Mouse (Mus musculus): ENCODE data around the gene Cd4.
"Not testable (repeated sequence)": the region's sequence is repeated elsewhere in the genome, so short reads cannot be mapped to it uniquely, and the experiment has no call there.

Gene Cd4

GRCm38 (mm10) chr6:124915942-124916694 lies 28.1 kb upstream of the Cd4 start:
- no peak for DNase-seq (ENCODE audit: extremely low read depth, low read depth, low spot score)

DNA sequence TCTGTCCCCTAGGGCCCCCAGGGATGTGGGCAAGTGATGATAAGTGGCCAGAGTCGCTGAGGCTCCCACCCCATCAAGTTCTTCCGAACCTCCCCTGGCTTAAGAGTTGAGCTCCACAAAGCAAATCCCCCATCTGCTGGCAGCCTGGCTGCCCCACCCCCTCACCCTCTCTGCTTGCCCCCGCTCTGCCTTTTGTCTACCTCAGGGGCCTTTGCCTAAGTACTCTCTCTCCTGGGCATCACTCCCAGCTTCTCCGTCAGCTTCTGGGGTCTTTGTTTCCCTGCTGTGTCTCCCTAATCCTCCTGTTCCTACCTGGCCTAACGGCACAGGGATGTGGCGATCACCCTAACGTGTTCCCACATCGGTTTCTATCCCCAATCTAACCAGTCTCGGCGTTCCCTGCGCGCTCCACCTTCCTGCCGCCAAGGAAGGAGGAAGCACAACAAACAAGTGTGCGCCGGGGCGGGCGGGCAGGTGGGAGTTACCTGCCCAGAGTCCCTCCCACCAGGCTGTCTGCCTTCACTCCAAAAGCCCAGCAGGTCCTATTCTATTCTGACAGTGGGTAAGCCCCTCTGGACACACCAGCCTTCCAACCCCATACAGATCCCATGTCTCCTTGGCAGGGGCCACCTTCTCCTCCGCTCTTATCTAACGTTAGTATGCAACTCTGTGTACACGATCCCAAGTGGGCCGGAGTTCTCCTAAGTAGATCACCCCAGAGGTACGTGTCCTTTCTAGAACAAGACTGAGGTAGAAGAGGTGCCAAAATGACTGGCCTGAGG lies 27.3 kb upstream of the Cd4 start:
- DNase-seq (ENCODE audit: extremely low read depth, low read depth, low spot score) = no peak

DNA sequence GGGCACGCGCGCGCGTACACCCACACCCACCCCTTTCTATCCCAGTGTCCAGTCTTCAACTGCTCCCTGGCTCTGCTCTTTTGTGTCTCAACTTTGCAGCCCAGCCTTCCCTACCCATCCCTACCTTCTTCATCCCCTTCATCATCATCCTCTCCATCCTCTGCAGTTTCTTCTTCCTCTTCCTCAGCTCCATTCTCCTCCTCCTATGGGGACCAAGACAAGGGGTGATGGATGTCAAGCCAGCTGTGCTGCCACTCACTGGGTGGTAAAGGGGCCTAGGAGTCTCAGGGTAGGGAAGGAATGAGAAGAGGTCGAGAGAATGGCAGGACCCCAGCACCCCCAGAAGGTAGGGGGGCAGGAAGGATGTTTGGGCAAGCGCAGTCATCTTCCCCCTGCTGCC lies 26.5 kb upstream of the Cd4 start:
- no peak for DNase-seq (ENCODE audit: extremely low read depth, low read depth, low spot score)

DNA sequence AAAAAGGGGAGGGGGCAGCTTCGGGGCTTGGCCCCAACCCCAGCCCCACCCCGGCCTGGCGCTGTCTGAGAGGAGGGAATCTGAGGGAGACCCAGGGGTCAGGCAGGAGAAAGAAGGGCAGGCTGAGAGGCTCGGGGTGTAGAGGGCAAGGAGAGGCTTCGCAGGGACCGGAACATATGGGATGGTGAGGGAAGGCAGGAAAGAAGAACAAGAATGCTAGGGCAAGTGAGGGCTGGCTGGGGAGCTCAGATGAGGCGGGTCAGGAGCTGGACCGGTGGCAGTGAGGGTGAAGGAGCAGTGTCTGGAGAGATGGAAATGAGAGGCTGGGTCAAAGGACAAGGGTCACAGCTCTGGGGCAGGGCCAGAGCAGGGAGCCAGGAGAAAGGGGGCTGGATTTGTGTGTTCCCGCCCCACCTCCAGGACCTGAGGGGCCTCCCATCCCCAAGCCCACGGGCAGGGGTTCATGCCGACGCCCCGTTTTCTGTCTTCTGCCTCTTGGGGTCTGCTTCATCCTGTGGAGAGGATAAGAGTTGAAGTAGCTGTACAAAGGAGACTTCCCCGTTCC lies 25.8 kb upstream of the Cd4 start:
- no peak for DNase-seq (ENCODE audit: extremely low read depth, low read depth, low spot score)

- DNase-seq (ENCODE audit: extremely low read depth, low read depth, low spot score) = no peak
These were observed 25.2 kb upstream of the Cd4 start for GRCm38 (mm10) chr6:124913214-124913613.

GRCm38 (mm10) chr6:124911533-124912218 lies 23.7 kb upstream of the Cd4 start, which contains the start of gene Lag3:
Gene Lag3 (minus strand): TSS chr6:124911705.
- no peak for DNase-seq (ENCODE audit: extremely low read depth, low read depth, low spot score)

GRCm38 (mm10) chr6:124910032-124910431 lies 22.0 kb upstream of the Cd4 start:
- no peak for DNase-seq (ENCODE audit: extremely low read depth, low read depth, low spot score)

DNA sequence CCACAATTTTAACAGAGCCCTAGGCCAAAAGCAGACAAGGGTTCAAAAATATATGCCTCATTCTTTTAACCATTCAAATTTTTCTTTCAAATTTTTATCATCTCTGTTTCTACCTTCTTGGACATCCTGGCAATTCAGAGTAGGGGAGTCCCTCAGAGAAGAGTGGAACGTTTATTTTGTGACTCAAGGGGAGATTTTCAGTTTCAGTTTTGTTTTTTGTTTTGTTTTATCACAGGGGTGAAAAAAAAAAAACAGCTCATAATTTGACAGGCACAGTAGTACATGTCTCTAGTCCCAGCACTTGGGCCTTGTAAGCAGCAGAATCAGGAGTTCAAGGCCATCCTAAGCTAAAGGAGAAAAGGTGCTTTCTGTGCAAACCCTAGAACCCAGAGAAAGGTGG lies 19.7 kb upstream of the Cd4 start:
- DNase-seq (ENCODE audit: extremely low read depth, low read depth, low spot score) = no peak

- DNase-seq (ENCODE audit: extremely low read depth, low read depth, low spot score) = no peak
These were observed 17.2 kb upstream of the Cd4 start for GRCm38 (mm10) chr6:124904991-124905860.

- DNase-seq (ENCODE audit: extremely low read depth, low read depth, low spot score) = no peak
These were observed 16.4 kb upstream of the Cd4 start for GRCm38 (mm10) chr6:124904161-124904981.

DNA sequence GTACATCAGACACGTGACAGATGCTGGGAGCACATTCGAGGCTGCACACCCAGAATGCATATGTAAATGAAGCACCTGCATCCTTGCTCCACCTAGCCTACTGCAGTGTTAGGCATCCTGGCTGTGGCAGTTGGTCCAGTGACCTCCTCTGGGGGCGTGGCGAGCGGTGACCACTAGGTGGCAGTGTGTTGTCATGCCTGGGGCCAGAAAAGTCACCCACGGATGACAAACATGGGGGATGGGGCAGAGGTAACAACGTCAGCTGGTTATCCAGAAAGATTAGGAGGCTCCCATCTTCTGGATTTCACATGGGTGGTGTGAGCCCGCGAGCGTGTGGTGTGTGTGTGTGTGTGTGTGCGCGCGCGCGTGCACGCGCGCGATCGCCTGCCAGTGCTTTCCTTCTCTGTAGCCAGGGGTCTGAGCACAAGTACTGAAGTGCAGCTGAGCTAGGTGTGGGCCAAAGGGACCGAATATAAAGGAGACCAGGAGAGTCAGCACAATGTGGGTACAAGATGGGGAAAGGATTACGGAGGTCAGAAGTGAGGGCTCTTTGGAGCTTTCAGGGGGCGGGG lies 15.6 kb upstream of the Cd4 start:
- no peak for DNase-seq (ENCODE audit: extremely low read depth, low read depth, low spot score)

DNA sequence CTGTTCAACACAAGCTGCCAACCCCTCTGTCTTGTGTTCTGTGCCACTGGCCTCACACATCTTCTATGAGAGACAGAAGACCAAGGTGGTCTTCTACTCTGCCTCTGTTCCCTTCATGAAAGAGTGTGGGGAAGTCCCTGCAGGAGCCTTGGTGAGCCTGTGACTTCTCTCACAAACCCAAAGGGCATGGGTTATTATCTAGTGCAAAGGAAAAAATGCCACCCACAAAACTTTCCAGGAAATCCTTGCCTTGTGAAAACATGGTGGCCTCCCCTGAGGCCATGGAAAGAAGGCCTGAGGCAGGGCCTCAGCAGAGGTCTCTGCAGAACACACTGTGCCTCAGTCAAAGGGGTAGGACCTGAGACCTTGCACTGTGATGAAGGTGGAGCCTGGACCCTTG lies 13.8 kb upstream of the Cd4 start:
- no peak for DNase-seq (ENCODE audit: extremely low read depth, low read depth, low spot score)

DNA sequence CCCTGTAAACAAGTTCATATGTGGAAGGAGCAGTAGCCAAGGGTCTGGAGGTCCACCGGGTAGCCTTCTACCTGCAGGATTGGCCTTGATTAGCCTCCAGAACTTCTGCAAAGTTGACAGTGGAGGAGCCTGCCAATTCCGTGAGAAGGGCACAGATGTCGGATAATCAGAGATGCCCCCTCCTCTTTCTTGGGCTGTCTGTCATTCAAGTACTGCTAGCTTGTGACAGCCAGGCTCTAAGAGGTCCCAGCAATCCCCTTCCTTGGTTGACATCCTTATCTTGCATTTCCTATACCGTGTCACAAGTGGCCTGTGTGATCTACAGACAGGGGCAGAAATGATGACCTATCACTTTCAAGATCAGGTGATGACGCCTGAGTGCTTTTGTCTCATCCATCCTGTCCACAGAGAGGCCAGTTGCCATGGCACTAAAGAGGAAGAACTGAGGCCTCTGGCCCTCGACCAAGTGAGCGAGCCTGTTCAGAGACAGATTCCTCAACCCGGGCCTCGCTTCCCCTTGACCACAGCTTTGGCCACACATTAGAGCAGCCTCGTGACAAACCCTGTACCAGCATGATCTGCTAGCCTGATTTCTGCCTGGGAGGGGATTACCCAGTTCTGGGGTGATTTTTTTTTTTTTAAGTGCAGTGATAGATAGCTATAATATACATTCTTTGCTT lies 12.9 kb upstream of the Cd4 start:
- no peak for DNase-seq (ENCODE audit: extremely low read depth, low read depth, low spot score)

GRCm38 (mm10) chr6:124900056-124900800 lies 12.2 kb upstream of the Cd4 start:
- DNase-seq (ENCODE audit: extremely low read depth, low read depth, low spot score) = no peak

- DNase-seq (ENCODE audit: extremely low read depth, low read depth, low spot score) = no peak
These were observed 10.3 kb upstream of the Cd4 start for GRCm38 (mm10) chr6:124898359-124898758.

- not testable (repeated sequence) for DNase-seq (ENCODE audit: extremely low read depth, low read depth, low spot score)
These were observed 6.1 kb upstream of the Cd4 start for GRCm38 (mm10) chr6:124894113-124894512.

DNA sequence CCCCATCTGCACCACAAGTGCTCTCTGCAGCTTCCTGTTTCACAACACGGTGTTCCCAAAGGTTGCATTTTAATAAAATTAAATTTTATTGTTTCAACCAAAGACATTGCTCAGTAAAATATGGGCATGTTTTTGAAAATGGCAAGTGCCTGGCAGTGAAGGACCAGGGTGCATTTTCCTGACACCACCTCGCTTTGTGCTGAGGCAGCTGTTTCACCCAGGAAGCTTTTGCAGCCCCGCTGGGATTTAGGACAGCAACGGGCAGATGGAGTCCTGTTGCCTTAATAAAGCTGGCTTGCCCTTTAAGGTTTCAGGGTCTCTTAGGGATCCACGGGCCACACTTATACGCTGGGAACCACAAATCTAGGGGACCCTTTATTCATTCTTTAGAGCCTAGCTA lies 3.0 kb upstream of the Cd4 start:
- DNase-seq (ENCODE audit: extremely low read depth, low read depth, low spot score) = no peak

DNA sequence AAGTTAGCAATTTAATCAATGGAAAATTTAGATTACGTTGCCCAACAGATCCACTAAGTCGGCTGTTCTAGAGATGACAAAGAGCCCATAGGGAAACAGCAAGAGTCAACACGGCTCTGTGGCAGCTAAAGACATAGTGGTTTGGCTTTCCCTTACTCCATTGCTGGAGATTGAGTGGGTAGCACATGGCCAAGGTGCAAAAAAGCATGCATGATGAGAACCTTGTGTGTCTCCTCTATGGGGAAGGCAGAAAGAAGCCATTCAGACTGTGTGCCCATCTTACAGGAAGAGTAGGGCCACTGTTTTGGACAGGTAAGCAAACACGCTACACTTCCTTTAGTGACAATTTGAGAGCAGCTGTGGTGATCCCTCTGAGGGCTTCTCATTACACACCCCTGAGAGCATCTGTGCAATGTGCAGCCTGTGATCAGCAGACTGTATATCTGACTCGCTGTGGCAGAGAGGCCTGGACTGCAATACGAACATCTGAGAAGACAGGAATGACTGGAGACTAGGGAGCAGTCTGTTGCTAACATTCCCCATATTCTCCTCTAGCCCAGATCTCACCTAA lies 619 bp upstream of the Cd4 start:
- no peak for DNase-seq (ENCODE audit: extremely low read depth, low read depth, low spot score)

Measured in fat pad, adult 2 months (tissue).